16 mouse cellular contexts compared by ENCODE assay signal in genomic region chr17:56211090-56211489, GRCm38 (mm10). TPM values are rescaled to one million over a fixed set of nuclear protein-coding genes. Genes with fewer than 3 reads are reported as not detected.
DNase-seq lines count a peak whose midpoint lies in the region; ATAC-seq and TF ChIP-seq lines count a peak whose summit lies in the region.
"Had no signal": no experiment of that assay in that cellular context is flagged by ENCODE, and none has a peak within 500 bp of the region (broad histone marks: within the 10 kb centered on the region; RNA-seq: fewer than 3 reads in every experiment).

No protein-coding gene starts in this region.

- no peak overlapping the region for H3K4me2 ChIP-seq in heart, embryonic 12.5 days
- H3K4me2 ChIP-seq in stomach, embryonic 15.5 days, result no peak overlapping the region
- H3K4me2 ChIP-seq in stomach, postnatal 0 days (replicated peaks; ENCODE audit: low read depth), result no peak overlapping the region
- H3K4me2 ChIP-seq: midbrain, embryonic 12.5 days; neural tube, embryonic 15.5 days had no signal

- no peak overlapping the region for H3K9ac ChIP-seq in heart, embryonic 12.5 days
- H3K9ac ChIP-seq in stomach, embryonic 15.5 days, result no peak overlapping the region
- H3K9ac ChIP-seq in stomach, postnatal 0 days (ENCODE audit: low read length), result no peak overlapping the region
- H3K9ac ChIP-seq: forebrain, postnatal 0 days; midbrain, embryonic 12.5 days; neural tube, embryonic 15.5 days had no signal

- no peak for TF ChIP-seq EP300 in stomach, postnatal 0 days (optimal IDR thresholded peaks at IDR 0.05)

- peaks cover 69% of the 10 kb centered on the region for H3K36me3 ChIP-seq in heart, embryonic 12.5 days
- H3K36me3 ChIP-seq in stomach, embryonic 15.5 days, result peaks cover 46% of the 10 kb centered on the region
- H3K36me3 ChIP-seq in stomach, postnatal 0 days (ENCODE audit: control insufficient read depth, insufficient read depth, low read length), result peaks cover 22% of the 10 kb centered on the region

- DNase-seq in heart, adult 9 months (ENCODE audit: low spot score in 2 of 2), result peak; percentile 51 to 78
- peak; percentile 35 for DNase-seq in kidney, postnatal 14 days
- DNase-seq in kidney, adult 18-20 months, result no peak
- no peak for DNase-seq in stomach, postnatal 0 days (ENCODE audit: low spot score)
- DNase-seq: adrenal gland, adult 2 months; cerebellum, adult 11-12 months; cerebellum, postnatal 10 days; forebrain, postnatal 0 days; layer of hippocampus, adult 9-11 months; lung, postnatal 10 days had no signal

- TF ChIP-seq CTCF in stomach, postnatal 0 days (IDR thresholded peaks at IDR 0.05; ENCODE audit: low read depth), result no peak

- H3K27ac ChIP-seq in heart, embryonic 12.5 days (ENCODE audit: poor library complexity, severe bottlenecking), result no peak overlapping the region
- no peak overlapping the region for H3K27ac ChIP-seq in stomach, embryonic 15.5 days
- H3K27ac ChIP-seq in stomach, postnatal 0 days (replicated peaks), result no peak overlapping the region
- H3K27ac ChIP-seq: left cerebral cortex, adult 2 months; midbrain, embryonic 12.5 days; neural tube, embryonic 15.5 days had no signal

- ATAC-seq in heart, embryonic 12.5 days (ENCODE audit: insufficient number of reproducible peaks, low FRiP score), result no peak
- ATAC-seq in stomach, embryonic 15.5 days (ENCODE audit: insufficient read depth, low FRiP score, low read depth), result peak; percentile 9; the same call in 1 of the 2 replicates
- no peak for ATAC-seq in stomach, postnatal 0 days (ENCODE audit: low FRiP score, low TSS enrichment)
- ATAC-seq in megakaryocyte-erythroid progenitor cell, adult 5-6 weeks (replicated peaks; ENCODE audit: low FRiP score, low TSS enrichment, poor library complexity, severe bottlenecking), result no peak
- ATAC-seq: forebrain, postnatal 0 days had no signal

- H3K4me1 ChIP-seq in heart, embryonic 12.5 days (replicated peaks), result peaks cover 9% of the 10 kb centered on the region
- peaks cover 13% of the 10 kb centered on the region; the same call in 1 of the 2 replicates for H3K4me1 ChIP-seq in stomach, embryonic 15.5 days
- no peaks in the 10 kb centered on the region for H3K4me1 ChIP-seq in stomach, postnatal 0 days (replicated peaks; ENCODE audit: control insufficient read depth, insufficient read depth)

- WGBS in heart, embryonic 12.5 days, result 74% methylated on average over 2 of the region's 2 CpGs
- 85% methylated on average over 2 of the region's 2 CpGs for WGBS in stomach, embryonic 15.5 days
- WGBS in stomach, postnatal 0 days, result 77% methylated on average over 2 of the region's 2 CpGs

- no peak overlapping the region for H3K4me3 ChIP-seq in heart, embryonic 12.5 days
- H3K4me3 ChIP-seq in stomach, embryonic 15.5 days (replicated peaks), result no peak overlapping the region
- no peak overlapping the region for H3K4me3 ChIP-seq in stomach, postnatal 0 days (ENCODE audit: low read depth, low read length)
- H3K4me3 ChIP-seq: left cerebral cortex, adult 2 months; midbrain, embryonic 12.5 days; neural tube, embryonic 15.5 days had no signal

- no peaks in the 10 kb centered on the region for H3K9me3 ChIP-seq in heart, embryonic 12.5 days (replicated peaks)
- no peaks in the 10 kb centered on the region for H3K9me3 ChIP-seq in stomach, embryonic 15.5 days
- no peaks in the 10 kb centered on the region for H3K9me3 ChIP-seq in stomach, postnatal 0 days (ENCODE audit: control insufficient read depth, low read length)
- H3K9me3 ChIP-seq: midbrain, embryonic 12.5 days; neural tube, embryonic 15.5 days had no signal

- no peaks in the 10 kb centered on the region for H3K27me3 ChIP-seq in heart, embryonic 12.5 days (replicated peaks)
- H3K27me3 ChIP-seq in stomach, embryonic 15.5 days (replicated peaks), result no peaks in the 10 kb centered on the region
- no peaks in the 10 kb centered on the region for H3K27me3 ChIP-seq in stomach, postnatal 0 days (ENCODE audit: control insufficient read depth, insufficient read depth, low read length)
- H3K27me3 ChIP-seq: midbrain, embryonic 12.5 days; neural tube, embryonic 15.5 days had no signal

RNA-seq across cellular contexts. Expression of gene Dpp9, which starts 7.6 kb away (rescaled TPM):
- polyA plus RNA-seq in heart, embryonic 12.5 days (2016; fragmentation: Nextera tagmentation; extraction: Ambion mirVana), result 27.8 and 28.4 TPM in 2 replicates
- polyA plus RNA-seq in stomach, embryonic 15.5 days (2015; fragmentation: Nextera tagmentation; extraction: Ambion mirVana), result 33.2 and 37.5 TPM in 2 replicates
- polyA plus RNA-seq in stomach, postnatal 0 days (2015; fragmentation: Nextera tagmentation; extraction: Ambion mirVana), result 13.8 and 14.0 TPM in 2 replicates
- total RNA-seq in megakaryocyte-erythroid progenitor cell, adult 5-6 weeks (2014; fragmentation: Nextera tagmentation), result 25.3 and 33.5 TPM in 2 replicates
- 8.6 and 11.7 TPM in 2 replicates for total RNA-seq in megakaryocyte-erythroid progenitor cell, adult 5-6 weeks (2017)

RNA-seq across cellular contexts. Expression of gene Mydgf, which starts 27.4 kb away (rescaled TPM):
- 72.9 and 73.2 TPM in 2 replicates for polyA plus RNA-seq in heart, embryonic 12.5 days (2016; fragmentation: Nextera tagmentation; extraction: Ambion mirVana)
- 112 and 113 TPM in 2 replicates for polyA plus RNA-seq in stomach, embryonic 15.5 days (2015; fragmentation: Nextera tagmentation; extraction: Ambion mirVana)
- 77.0 and 83.0 TPM in 2 replicates for polyA plus RNA-seq in stomach, postnatal 0 days (2015; fragmentation: Nextera tagmentation; extraction: Ambion mirVana)
- 28.7 and 59.7 TPM in 2 replicates for total RNA-seq in megakaryocyte-erythroid progenitor cell, adult 5-6 weeks (2014; fragmentation: Nextera tagmentation)
- total RNA-seq in megakaryocyte-erythroid progenitor cell, adult 5-6 weeks (2017), result 21.5 and 25.3 TPM in 2 replicates

RNA-seq across cellular contexts. Expression of gene Fem1a, which starts 45.5 kb away (rescaled TPM):
- 19.5 and 19.9 TPM in 2 replicates for polyA plus RNA-seq in heart, embryonic 12.5 days (2016; fragmentation: Nextera tagmentation; extraction: Ambion mirVana)
- polyA plus RNA-seq in stomach, embryonic 15.5 days (2015; fragmentation: Nextera tagmentation; extraction: Ambion mirVana), result 12.7 and 13.0 TPM in 2 replicates
- polyA plus RNA-seq in stomach, postnatal 0 days (2015; fragmentation: Nextera tagmentation; extraction: Ambion mirVana), result 9.6 and 10.0 TPM in 2 replicates
- total RNA-seq in megakaryocyte-erythroid progenitor cell, adult 5-6 weeks (2014; fragmentation: Nextera tagmentation), result 15.8 and 19.2 TPM in 2 replicates
- 19.2 and 21.7 TPM in 2 replicates for total RNA-seq in megakaryocyte-erythroid progenitor cell, adult 5-6 weeks (2017)

RNA-seq across cellular contexts. Expression of gene Tnfaip8l1, which starts 48.8 kb away (rescaled TPM):
- polyA plus RNA-seq in heart, embryonic 12.5 days (2016; fragmentation: Nextera tagmentation; extraction: Ambion mirVana), result 4.8 and 5.0 TPM in 2 replicates
- 13.2 and 14.8 TPM in 2 replicates for polyA plus RNA-seq in stomach, embryonic 15.5 days (2015; fragmentation: Nextera tagmentation; extraction: Ambion mirVana)
- polyA plus RNA-seq in stomach, postnatal 0 days (2015; fragmentation: Nextera tagmentation; extraction: Ambion mirVana), result 4.4 and 5.2 TPM in 2 replicates
- total RNA-seq in megakaryocyte-erythroid progenitor cell, adult 5-6 weeks (2014; fragmentation: Nextera tagmentation), result 0.76 and 1.6 TPM in 2 replicates
- total RNA-seq in megakaryocyte-erythroid progenitor cell, adult 5-6 weeks (2017), result not detected in 2 replicates

Comparison
In these comparisons a context has a peak if more than half of its experiments do, and no peak if none do; other contexts are left out.
1. DNase-seq: peak in heart, adult 9 months (2 of 2) and kidney, postnatal 14 days (single experiment); none in kidney, adult 18-20 months (single experiment) and stomach, postnatal 0 days (single experiment).